Mouse (Mus musculus) forebrain, embryonic 10.5 days (tissue): Measurements from ENCODE around the gene Fmnl1. TPM values are rescaled to one million over a fixed set of nuclear protein-coding genes. Genes with fewer than 3 reads are reported as not detected.
"Not testable (repeated sequence)": the region's sequence is repeated elsewhere in the genome, so short reads cannot be mapped to it uniquely, and the experiment has no call there.

Source experiments
- DNase-seq: peaks from one replicate; pipeline ENCODE4 v3.0.0-alpha.2; 2017; ENCODE audit warnings: low spot score; ENCODE audit errors: extremely low spot score
- H3K27ac ChIP-seq: fragments of 300-500 bp; sonication (generic); 2 replicates; pipeline ENCODE4 v1.5.1; 2016; ENCODE audit warnings: mild to moderate bottlenecking
- H3K27me3 ChIP-seq: fragments of 300-500 bp; sonication (generic); 2 replicates; pipeline ENCODE4 v1.6.1; 2016; ENCODE audit warnings: mild to moderate bottlenecking; ENCODE audit not compliant: poor library complexity, severe bottlenecking
- H3K36me3 ChIP-seq: fragments of 300-500 bp; sonication (generic); replicated peaks from 2 replicates; pipeline ENCODE4 v1.6.1; 2016; ENCODE audit warnings: mild to moderate bottlenecking, moderate library complexity
- H3K4me1 ChIP-seq: fragments of 300-500 bp; sonication (generic); 2 replicates; pipeline ENCODE4 v1.6.1; 2016
- H3K4me3 ChIP-seq: fragments of 300-500 bp; sonication (generic); 2 replicates; pipeline ENCODE4 v1.5.1; 2016; ENCODE audit warnings: mild to moderate bottlenecking, moderate library complexity
- H3K9me3 ChIP-seq: fragments of 300-500 bp; sonication (generic); 2 replicates; pipeline ENCODE4 v1.6.1; 2016; ENCODE audit warnings: mild to moderate bottlenecking, moderate library complexity
- WGBS: fragments of 180-500 bp; shearing (Covaris S2); methylation state at CpG from one replicate; pipeline ENCODE4 v1.1.7; 2016; 5-methylcytosine and 5-hydroxymethylcytosine counted together
- polyA plus RNA-seq: library from polyadenylated mRNA; unstranded; fragments of >200 nt; fragmentation: Nextera tagmentation; extraction: Ambion mirVana; gene quantifications from 2 replicates; pipeline ENCODE4 v1.2.1, GENCODE M21; 2016

Gene Fmnl1
- polyA plus RNA-seq, 1 experiment from 2014 or later: 0.81 TPM

DNA sequence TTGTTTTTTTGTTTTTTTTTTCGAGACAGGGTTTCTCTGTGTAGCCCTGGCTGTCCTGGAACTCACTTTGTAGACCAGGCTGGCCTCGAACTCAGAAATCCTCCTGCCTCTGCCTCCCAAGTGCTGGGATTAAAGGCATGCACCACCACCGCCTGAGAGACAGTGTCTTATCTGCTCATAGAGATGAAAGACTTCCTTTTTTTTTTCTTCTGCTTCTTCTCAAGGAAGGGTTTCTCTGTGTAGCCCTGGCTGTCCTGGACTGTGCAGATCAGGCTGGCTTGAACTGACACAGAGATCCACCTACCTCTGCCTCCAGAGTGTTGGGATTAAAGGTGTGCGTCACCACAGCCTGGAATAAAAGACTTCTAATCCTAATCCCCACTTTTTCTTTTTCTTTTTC, 51.8 kb downstream of the Fmnl1 start:
- not testable (repeated sequence) for DNase-seq, H3K4me3 ChIP-seq, H3K9me3 ChIP-seq, H3K27ac ChIP-seq
- peaks cover 77% of the 10 kb centered on the region for H3K36me3 ChIP-seq
- H3K27me3 ChIP-seq: peaks cover 26% of the 10 kb centered on the region
- 91% methylated on average over 4 of the region's 4 CpGs for WGBS
- H3K4me1 ChIP-seq: peaks cover 25% of the 10 kb centered on the region

DNA sequence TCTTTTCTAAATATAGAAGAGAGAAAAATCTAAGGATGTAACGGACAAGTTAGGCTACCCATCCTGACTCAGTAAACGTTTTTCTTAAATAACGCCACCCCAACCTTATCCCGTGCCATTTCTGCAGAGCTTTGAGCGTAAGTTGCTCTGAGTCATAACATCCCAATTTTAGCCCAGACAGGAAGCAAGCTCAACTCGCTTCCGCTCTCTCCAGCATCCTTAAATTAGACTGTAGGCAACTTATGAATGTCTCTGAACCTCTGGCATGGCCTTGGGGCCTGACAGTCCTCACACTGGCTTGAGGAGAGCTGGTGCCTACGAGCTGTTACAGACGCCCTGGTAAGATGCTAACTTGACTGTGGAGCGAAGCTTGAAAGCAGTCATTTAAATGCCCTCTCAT, 52.5 kb downstream of the Fmnl1 start:
- Histone ChIP-seq H3K9me3 (no peaks in the 10 kb centered on the region), H3K4me3 (no peak overlapping the region), H3K4me1 (peaks cover 18% of the 10 kb centered on the region), H3K36me3 (peaks cover 81% of the 10 kb centered on the region), H3K27me3 (peaks cover 23% of the 10 kb centered on the region), H3K27ac (0 out of 2 replicates have a peak overlapping the region, but pooled peaks have one; percentile 65)
- 95% methylated on average over 10 of the region's 10 CpGs for WGBS
- DNase-seq: no peak

GRCm38 (mm10) chr11:103223951-103224456, 53.1 kb downstream of the Fmnl1 start:
- no peak for DNase-seq
- H3K4me1 ChIP-seq: peaks cover 16% of the 10 kb centered on the region
- 68% methylated on average over 18 of the region's 18 CpGs for WGBS
- peaks cover 87% of the 10 kb centered on the region for H3K36me3 ChIP-seq
- no peaks in the 10 kb centered on the region for H3K9me3 ChIP-seq
- peak overlapping the region; percentile 65 for H3K27ac ChIP-seq
- peaks cover 17% of the 10 kb centered on the region for H3K27me3 ChIP-seq
- no peak overlapping the region for H3K4me3 ChIP-seq

- H3K36me3 ChIP-seq: peaks cover 72% of the 10 kb centered on the region
- no peak overlapping the region for H3K27ac ChIP-seq
- no peak for DNase-seq
- H3K4me1 ChIP-seq: peaks cover 18% of the 10 kb centered on the region
- peaks cover 5% of the 10 kb centered on the region; the same call in 1 of the 2 replicates for H3K9me3 ChIP-seq
- no peaks in the 10 kb centered on the region for H3K27me3 ChIP-seq
- WGBS: 96% methylated on average over 2 of the region's 2 CpGs
- no peak overlapping the region for H3K4me3 ChIP-seq
Measured at GRCm38 (mm10) chr11:103229608-103230007, 58.7 kb downstream of the Fmnl1 start.

- no peak overlapping the region for H3K27ac ChIP-seq
- peaks cover 11% of the 10 kb centered on the region; the same call in 1 of the 2 replicates for H3K4me1 ChIP-seq
- no peak overlapping the region for H3K4me3 ChIP-seq
- H3K36me3 ChIP-seq: peaks cover 62% of the 10 kb centered on the region
- H3K27me3 ChIP-seq: no peaks in the 10 kb centered on the region
- WGBS: 91% methylated on average over 19 of the region's 19 CpGs
- no peak for DNase-seq
- H3K9me3 ChIP-seq: peaks cover 5% of the 10 kb centered on the region; the same call in 1 of the 2 replicates
Measured at GRCm38 (mm10) chr11:103230626-103231025, 59.7 kb downstream of the Fmnl1 start.

GRCm38 (mm10) chr11:103231367-103231766, 60.5 kb downstream of the Fmnl1 start:
- no peak overlapping the region for H3K27ac ChIP-seq
- peaks cover 60% of the 10 kb centered on the region for H3K36me3 ChIP-seq
- H3K9me3 ChIP-seq: peaks cover 5% of the 10 kb centered on the region; the same call in 1 of the 2 replicates
- WGBS: 93% methylated on average over 7 of the region's 7 CpGs
- no peak overlapping the region for H3K4me3 ChIP-seq
- DNase-seq: no peak
- H3K4me1 ChIP-seq: peaks cover 11% of the 10 kb centered on the region; the same call in 1 of the 2 replicates
- no peaks in the 10 kb centered on the region for H3K27me3 ChIP-seq

GRCm38 (mm10) chr11:103232966-103233365, 62.1 kb downstream of the Fmnl1 start:
- peaks cover 11% of the 10 kb centered on the region; the same call in 1 of the 2 replicates for H3K4me1 ChIP-seq
- no peak overlapping the region for H3K4me3 ChIP-seq
- no peak overlapping the region for H3K27ac ChIP-seq
- H3K36me3 ChIP-seq: peaks cover 60% of the 10 kb centered on the region
- 30% methylated on average over 7 of the region's 7 CpGs for WGBS
- DNase-seq: peak; percentile 69
- peaks cover 5% of the 10 kb centered on the region; the same call in 1 of the 2 replicates for H3K9me3 ChIP-seq
- H3K27me3 ChIP-seq: no peaks in the 10 kb centered on the region

GRCm38 (mm10) chr11:103234447-103234846, 63.5 kb downstream of the Fmnl1 start:
- no peak for DNase-seq
- Histone ChIP-seq H3K27me3 (no peaks in the 10 kb centered on the region), H3K36me3 (peaks cover 63% of the 10 kb centered on the region), H3K27ac (no peak overlapping the region), H3K4me1 (peaks cover 11% of the 10 kb centered on the region; the same call in 1 of the 2 replicates), H3K4me3 (no peak overlapping the region), H3K9me3 (peaks cover 2% of the 10 kb centered on the region; the same call in 1 of the 2 replicates)
- WGBS: 90% methylated on average over 1 of the region's 1 CpGs

GRCm38 (mm10) chr11:103235702-103236101, 64.8 kb downstream of the Fmnl1 start:
- Histone ChIP-seq H3K36me3 (peaks cover 63% of the 10 kb centered on the region), H3K27me3 (no peaks in the 10 kb centered on the region), H3K9me3 (no peaks in the 10 kb centered on the region), H3K27ac (no peak overlapping the region), H3K4me3 (no peak overlapping the region), H3K4me1 (peaks cover 11% of the 10 kb centered on the region; the same call in 1 of the 2 replicates)
- no peak for DNase-seq
- WGBS: 81% methylated on average over 11 of the region's 11 CpGs

DNA sequence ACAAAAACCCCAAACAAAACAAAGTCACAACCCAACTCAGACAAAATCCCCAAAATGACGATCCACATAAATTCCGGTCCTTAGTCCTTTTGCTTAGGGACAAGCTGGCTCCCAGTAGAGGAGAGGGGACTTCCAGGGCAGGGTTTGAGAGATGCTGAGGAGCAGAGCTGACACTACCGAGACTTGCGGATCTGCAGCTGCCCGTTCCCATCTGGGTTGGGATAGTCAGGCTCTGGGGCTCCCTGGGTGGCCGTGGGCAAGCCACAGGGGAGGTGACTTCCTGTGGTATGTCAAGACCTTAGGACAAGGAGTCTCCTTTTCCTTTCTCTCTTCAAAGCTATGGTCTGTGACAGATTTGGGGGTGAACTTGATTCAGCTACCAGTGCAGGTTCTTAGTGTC, 65.5 kb downstream of the Fmnl1 start:
- peaks cover 14% of the 10 kb centered on the region; the same call in 1 of the 2 replicates for H3K4me1 ChIP-seq
- no peaks in the 10 kb centered on the region for H3K27me3 ChIP-seq
- no peak overlapping the region for H3K4me3 ChIP-seq
- no peak for DNase-seq
- 77% methylated on average over 6 of the region's 6 CpGs for WGBS
- H3K9me3 ChIP-seq: no peaks in the 10 kb centered on the region
- peaks cover 61% of the 10 kb centered on the region for H3K36me3 ChIP-seq
- no peak overlapping the region for H3K27ac ChIP-seq

GRCm38 (mm10) chr11:103236903-103237302, 66.0 kb downstream of the Fmnl1 start:
- DNase-seq: no peak
- H3K27me3 ChIP-seq: no peaks in the 10 kb centered on the region
- H3K27ac ChIP-seq: no peak overlapping the region
- H3K9me3 ChIP-seq: no peaks in the 10 kb centered on the region
- H3K4me3 ChIP-seq: no peak overlapping the region
- H3K36me3 ChIP-seq: peaks cover 58% of the 10 kb centered on the region
- peaks cover 19% of the 10 kb centered on the region; the same call in 1 of the 2 replicates for H3K4me1 ChIP-seq
- WGBS: 93% methylated on average over 10 of the region's 10 CpGs

GRCm38 (mm10) chr11:103237757-103238156, 66.8 kb downstream of the Fmnl1 start:
- peaks cover 62% of the 10 kb centered on the region for H3K36me3 ChIP-seq
- WGBS: 73% methylated on average over 9 of the region's 9 CpGs
- H3K4me3 ChIP-seq: no peak overlapping the region
- H3K9me3 ChIP-seq: no peaks in the 10 kb centered on the region
- H3K27ac ChIP-seq: no peak overlapping the region
- peaks cover 22% of the 10 kb centered on the region; the same call in 1 of the 2 replicates for H3K4me1 ChIP-seq
- no peak for DNase-seq
- H3K27me3 ChIP-seq: no peaks in the 10 kb centered on the region

- H3K4me1 ChIP-seq: 0 out of 2 replicates have a peak, but pooled peaks cover 12% of the 10 kb centered on the region
- peaks cover 62% of the 10 kb centered on the region for H3K36me3 ChIP-seq
- H3K27me3 ChIP-seq: no peaks in the 10 kb centered on the region
- WGBS: 63% methylated on average over 7 of the region's 7 CpGs
- H3K4me3 ChIP-seq: no peak overlapping the region
- no peak overlapping the region for H3K27ac ChIP-seq
- no peak for DNase-seq
- H3K9me3 ChIP-seq: no peaks in the 10 kb centered on the region
Measured at GRCm38 (mm10) chr11:103240740-103241139, 69.8 kb downstream of the Fmnl1 start.
